Mouse (Mus musculus): Measurements from ENCODE around the gene Atcay.

DNA sequence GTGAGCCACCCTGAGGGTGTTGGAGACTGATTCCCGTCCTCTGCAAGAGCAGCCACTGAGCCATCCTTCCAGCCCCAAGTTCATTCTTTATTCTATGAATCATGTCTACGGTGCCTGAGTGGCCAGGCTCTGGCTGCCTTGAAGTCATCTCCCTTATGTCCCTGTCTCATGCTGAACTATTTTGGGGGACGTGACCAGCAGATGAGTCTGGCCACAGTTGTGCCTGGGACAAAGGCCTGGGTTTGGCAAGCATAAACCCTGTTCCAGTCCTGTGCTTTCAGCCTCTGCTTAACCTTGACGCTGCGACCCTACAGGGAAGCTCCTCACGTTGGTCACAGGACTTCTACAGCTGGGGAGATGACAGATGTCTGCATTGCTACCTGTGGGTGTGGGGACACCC, 33.3 kb downstream of the Atcay start:
- TF ChIP-seq TBP (IDR thresholded peaks at IDR 0.05; ENCODE audit: low read depth, low read length): no peak
- TF ChIP-seq ELF1 (IDR thresholded peaks at IDR 0.05; ENCODE audit: low read depth, low read length): no peak

Data from MEL (cell line).